Mouse (Mus musculus): ENCODE results near the gene Tenm4.

DNA sequence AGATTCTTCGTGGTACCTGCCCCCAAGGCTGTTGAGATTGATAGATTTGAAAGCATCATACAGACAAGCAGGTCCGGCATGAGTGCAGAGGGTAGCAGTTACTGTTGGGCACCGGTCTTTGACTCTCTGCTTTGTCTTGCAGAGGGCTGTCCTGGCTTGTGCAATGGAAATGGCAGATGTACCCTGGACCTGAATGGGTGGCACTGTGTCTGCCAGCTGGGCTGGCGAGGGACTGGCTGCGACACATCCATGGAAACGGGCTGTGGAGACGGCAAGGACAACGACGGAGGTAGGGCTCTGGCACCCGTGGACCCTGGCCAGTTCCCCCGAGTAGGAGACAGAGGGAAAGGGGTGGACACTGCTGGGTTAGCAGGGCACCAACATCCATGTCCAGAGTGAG is 640.6 kb downstream of the Tenm4 start:
- TF ChIP-seq POLR2A (IDR thresholded peaks at IDR 0.05; ENCODE audit: low read depth, low read length) (no peak), MEF2A (IDR thresholded peaks at IDR 0.05; ENCODE audit: borderline replicate concordance, low read depth, low read length) (no peak), CHD1 (IDR thresholded peaks at IDR 0.05; ENCODE audit: low read depth, low read length) (no peak)

All from CH12.LX (cell line).